Mouse (Mus musculus): ENCODE measurements around the gene Peli1. TPM values are rescaled to one million over a fixed set of nuclear protein-coding genes. Genes with fewer than 3 reads are reported as not detected.
"Not testable (repeated sequence)": the region's sequence is repeated elsewhere in the genome, so short reads cannot be mapped to it uniquely, and the experiment has no call there.

Peli1 gene
- total RNA-seq, 2 experiments from 2014 or later: 13.1 to 15.2 TPM

DNA sequence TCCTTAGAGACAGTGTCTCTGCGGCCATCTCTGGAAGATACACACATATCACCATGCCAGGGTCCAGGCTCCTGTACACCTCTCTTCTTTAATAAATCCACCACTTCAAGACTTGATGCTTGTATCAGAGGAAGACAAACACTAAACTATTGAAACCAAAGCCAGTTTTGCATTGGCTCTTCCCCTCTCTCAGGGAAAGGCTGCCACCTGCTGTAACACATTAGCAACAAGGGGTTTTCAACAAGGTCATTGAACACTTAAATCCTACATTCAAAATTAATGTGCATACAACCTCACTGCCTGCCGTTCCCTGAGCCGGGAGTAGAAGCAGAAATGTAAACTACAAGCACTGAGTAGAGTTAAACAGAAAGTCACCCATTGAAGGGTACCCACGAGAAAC lies 87.3 kb downstream of the Peli1 start:
- ATAC-seq (replicated peaks; ENCODE audit: low FRiP score, low TSS enrichment, poor library complexity, severe bottlenecking): 0 out of 2 replicates have a peak, but pooled peaks have one; percentile 33

DNA sequence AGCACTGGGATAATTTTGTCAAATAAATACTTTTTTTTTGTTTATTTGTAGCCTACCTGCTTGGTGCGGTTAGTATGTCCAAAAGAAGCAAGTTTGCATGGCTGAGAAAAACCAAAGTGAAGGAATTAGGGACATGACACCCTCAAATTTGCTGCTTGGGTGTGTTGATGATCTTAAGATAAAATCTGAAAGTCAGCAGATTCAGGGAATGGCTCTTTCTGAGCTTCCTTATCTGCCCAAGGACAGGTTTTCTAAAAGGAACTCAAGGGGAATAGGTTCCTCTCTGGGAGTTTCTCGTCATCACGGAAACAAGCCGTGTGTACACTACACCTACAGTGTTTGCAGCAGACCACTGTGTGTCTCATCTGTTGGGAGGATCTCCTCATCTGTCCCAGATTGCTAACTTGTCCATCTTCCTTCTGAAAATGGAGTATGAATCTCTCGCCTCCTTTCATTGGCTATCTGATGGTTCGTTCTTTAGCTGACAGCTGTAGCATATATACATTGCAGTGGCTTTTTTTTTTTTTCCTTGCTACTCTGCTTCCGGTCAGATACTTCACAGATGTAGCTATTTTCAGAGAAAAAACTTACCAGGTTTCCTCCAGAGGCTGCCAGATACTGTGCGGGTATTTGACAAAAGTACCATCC lies 88.0 kb downstream of the Peli1 start:
- no peak for ATAC-seq (replicated peaks; ENCODE audit: low FRiP score, low TSS enrichment, poor library complexity, severe bottlenecking)

DNA sequence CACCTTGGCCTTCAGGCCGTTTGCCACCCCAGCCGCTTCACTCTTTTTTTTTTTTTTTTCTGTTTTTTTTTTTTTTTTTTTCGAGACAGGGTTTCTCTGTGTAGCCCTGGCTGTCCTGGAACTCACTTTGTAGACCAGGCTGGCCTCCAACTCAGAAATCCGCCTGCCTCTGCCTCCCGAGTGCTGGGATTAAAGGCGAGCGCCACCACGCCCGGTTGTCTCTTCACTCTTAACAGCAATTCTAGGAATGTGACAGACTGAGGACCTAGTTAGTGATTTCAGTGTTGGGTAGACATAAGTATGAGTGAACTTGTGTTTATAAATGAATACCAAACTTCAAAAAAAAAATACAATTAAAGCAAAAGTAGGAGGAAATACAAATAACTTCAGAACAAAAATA lies 88.8 kb downstream of the Peli1 start:
- not testable (repeated sequence) for ATAC-seq (replicated peaks; ENCODE audit: low FRiP score, low TSS enrichment, poor library complexity, severe bottlenecking)

DNA sequence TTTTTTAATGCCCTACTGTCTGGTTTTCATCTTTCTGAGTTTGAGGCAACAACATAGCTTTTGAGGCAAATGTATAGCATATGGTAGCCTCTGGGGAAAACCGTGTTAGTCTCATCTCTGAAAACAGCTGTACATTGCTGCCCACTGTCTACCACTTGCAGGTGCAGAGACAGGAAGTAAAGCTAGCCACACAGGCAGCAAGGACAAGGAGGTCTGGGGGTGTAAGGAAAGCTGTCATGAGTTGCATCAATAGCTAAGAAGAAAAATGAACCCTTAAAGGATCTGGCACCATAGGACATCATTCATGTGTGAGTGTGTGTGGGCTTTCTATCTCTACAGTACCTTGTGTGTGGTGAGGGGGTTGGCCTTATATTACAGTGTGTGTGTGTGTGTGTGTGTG lies 89.6 kb downstream of the Peli1 start:
- 0 out of 2 replicates have a peak, but pooled peaks have one; percentile 22 for ATAC-seq (replicated peaks; ENCODE audit: low FRiP score, low TSS enrichment, poor library complexity, severe bottlenecking)

GRCm38 (mm10) chr11:21181616-21182015 lies 90.5 kb downstream of the Peli1 start:
- no peak for ATAC-seq (replicated peaks; ENCODE audit: low FRiP score, low TSS enrichment, poor library complexity, severe bottlenecking)

DNA sequence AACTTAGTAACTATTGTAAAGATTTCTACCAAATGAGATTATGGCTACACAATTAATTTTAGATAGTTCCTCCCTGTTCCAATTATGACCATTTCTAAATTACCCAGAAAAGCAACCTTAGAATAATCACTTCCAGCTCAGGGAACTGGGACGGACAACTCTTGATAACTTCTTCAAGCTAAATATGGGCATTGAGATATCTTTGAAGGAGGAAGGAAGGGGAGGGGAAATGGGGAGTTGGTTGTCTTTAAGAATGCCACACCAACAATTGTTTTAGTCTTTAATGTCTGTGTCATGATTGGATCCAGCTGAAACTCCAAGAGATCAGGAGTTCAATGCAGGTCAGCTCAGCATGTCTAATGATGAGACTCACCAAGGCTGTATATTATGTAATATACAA lies 91.6 kb downstream of the Peli1 start:
- ATAC-seq (replicated peaks; ENCODE audit: low FRiP score, low TSS enrichment, poor library complexity, severe bottlenecking): peak; percentile 73

DNA sequence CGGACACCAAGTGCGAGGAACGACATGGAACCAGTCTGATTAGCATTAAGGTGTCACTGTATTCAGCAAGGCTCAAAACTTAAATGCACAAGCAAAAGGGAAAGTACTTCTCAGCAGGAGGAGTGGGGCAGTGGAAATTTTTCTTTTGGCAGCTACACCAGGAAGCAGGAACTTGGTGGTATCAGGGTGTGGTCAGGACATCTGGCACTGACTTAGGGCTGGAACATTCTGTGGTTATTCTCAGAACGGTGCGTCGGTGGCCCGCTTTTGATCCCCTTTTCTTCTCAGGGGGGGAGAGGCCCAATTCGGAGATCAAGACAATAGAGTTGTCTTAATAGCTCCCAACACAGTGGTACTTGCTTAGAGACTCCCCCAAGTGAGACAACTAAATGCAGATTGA lies 100.7 kb downstream of the Peli1 start:
- ATAC-seq (replicated peaks; ENCODE audit: low FRiP score, low TSS enrichment, poor library complexity, severe bottlenecking): not testable (repeated sequence)

- ATAC-seq (replicated peaks; ENCODE audit: low FRiP score, low TSS enrichment, poor library complexity, severe bottlenecking): no peak
Observed at GRCm38 (mm10) chr11:21194851-21195250, 103.8 kb downstream of the Peli1 start.

Other genes starting within 250 kb of the Peli1 start
- 21.8 and 42.9 TPM in 2 replicates for gene Vps54, start 148.0 kb downstream of the Peli1 start, total RNA-seq (2014; fragmentation: Nextera tagmentation)
- gene Vps54, start 148.0 kb downstream of the Peli1 start, total RNA-seq (2017): 52.1 and 58.8 TPM in 2 replicates